Comparison of ENCODE assay signal across 10 mouse cellular contexts in the genomic region with DNA sequence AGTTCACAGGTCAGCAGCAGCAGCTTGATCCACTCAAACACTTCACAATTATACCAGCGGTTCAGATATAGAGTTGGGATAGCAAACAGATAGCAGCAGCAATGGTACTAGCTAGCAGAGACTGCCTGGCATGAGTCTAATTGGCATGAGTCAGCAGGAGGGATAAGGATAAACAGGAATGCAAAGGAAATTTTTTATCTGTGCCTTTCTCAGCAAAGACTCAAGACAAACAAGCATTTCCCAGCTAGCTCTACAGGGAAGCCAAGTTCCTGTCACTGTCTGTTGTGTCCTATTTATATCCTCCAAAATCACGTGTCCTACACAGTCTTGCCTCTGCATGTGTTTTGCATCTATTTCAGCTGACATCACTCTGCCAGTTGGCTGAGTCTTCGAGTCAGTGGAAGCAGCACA.
DNase-seq lines count a peak whose midpoint lies in the region; ATAC-seq lines count a peak whose summit lies in the region.
"Had no signal": no experiment of that assay in that cellular context is flagged by ENCODE, and none has a peak within 500 bp of the region (broad histone marks: within the 10 kb centered on the region; RNA-seq: fewer than 3 reads in every experiment).

No protein-coding gene starts in this region.

- H3K4me3 ChIP-seq in forebrain, embryonic 14.5 days (ENCODE audit: low read depth, low read length): no peak overlapping the region
- no peak overlapping the region for H3K4me3 ChIP-seq in forebrain, embryonic 10.5 days
- no peak overlapping the region for H3K4me3 ChIP-seq in kidney, embryonic 15.5 days (replicated peaks)
- H3K4me3 ChIP-seq: embryonic facial prominence, embryonic 15.5 days had no signal

- no peaks in the 10 kb centered on the region for H3K27me3 ChIP-seq in forebrain, embryonic 14.5 days (replicated peaks; ENCODE audit: control insufficient read depth, insufficient read depth, low read length)
- H3K27me3 ChIP-seq in forebrain, embryonic 10.5 days (ENCODE audit: poor library complexity, severe bottlenecking): no peaks in the 10 kb centered on the region
- no peaks in the 10 kb centered on the region for H3K27me3 ChIP-seq in kidney, embryonic 15.5 days
- H3K27me3 ChIP-seq: embryonic facial prominence, embryonic 15.5 days; megakaryocyte, embryonic 14.5 days had no signal

- ATAC-seq in forebrain, embryonic 14.5 days: peak; percentile 72; the same call in 1 of the 2 replicates
- ATAC-seq in kidney, embryonic 15.5 days (replicated peaks; ENCODE audit: low FRiP score): peak; percentile 73

- H3K4me2 ChIP-seq in forebrain, embryonic 14.5 days (ENCODE audit: low read length): no peak overlapping the region
- no peak overlapping the region for H3K4me2 ChIP-seq in kidney, embryonic 15.5 days
- H3K4me2 ChIP-seq: embryonic facial prominence, embryonic 15.5 days had no signal

- H3K27ac ChIP-seq in forebrain, embryonic 14.5 days (ENCODE audit: low read depth, low read length): no peak overlapping the region
- H3K27ac ChIP-seq in forebrain, embryonic 10.5 days: no peak overlapping the region
- H3K27ac ChIP-seq in kidney, embryonic 15.5 days: 0 out of 2 replicates have a peak overlapping the region, but pooled peaks have one; percentile 18
- H3K27ac ChIP-seq: embryonic facial prominence, embryonic 15.5 days had no signal

- peak; percentile 53 for DNase-seq in forebrain, embryonic 14.5 days (ENCODE audit: low spot score)
- DNase-seq in forebrain, embryonic 10.5 days (ENCODE audit: extremely low spot score, low spot score): no peak
- peak; percentile 86 for DNase-seq in 3T3-L1 (ENCODE audit: low read depth, low spot score)
- peak; percentile 57 to 63 for DNase-seq in frontal cortex, adult 2 months (ENCODE audit: extremely low spot score in 1 of 2, low spot score in 1 of 2)
- DNase-seq in lung, postnatal 36 days: peak; percentile 48
- no peak for DNase-seq in urinary bladder, postnatal 25 days (ENCODE audit: low spot score)
- no peak for DNase-seq in spleen, postnatal 10 days (ENCODE audit: low spot score in 2 of 2)

- no peaks in the 10 kb centered on the region for H3K9me3 ChIP-seq in forebrain, embryonic 14.5 days (replicated peaks; ENCODE audit: control insufficient read depth, low read length)
- no peaks in the 10 kb centered on the region for H3K9me3 ChIP-seq in forebrain, embryonic 10.5 days
- no peaks in the 10 kb centered on the region for H3K9me3 ChIP-seq in kidney, embryonic 15.5 days (replicated peaks)
- H3K9me3 ChIP-seq: embryonic facial prominence, embryonic 15.5 days had no signal

- H3K9ac ChIP-seq in forebrain, embryonic 14.5 days (ENCODE audit: low read length): no peak overlapping the region
- no peak overlapping the region for H3K9ac ChIP-seq in kidney, embryonic 15.5 days
- H3K9ac ChIP-seq: embryonic facial prominence, embryonic 15.5 days had no signal

- WGBS in forebrain, embryonic 14.5 days: 68% methylated on average over 3 of the region's 3 CpGs
- WGBS in forebrain, embryonic 10.5 days: 83% methylated on average over 3 of the region's 3 CpGs
- WGBS in kidney, embryonic 15.5 days: 47% methylated on average over 3 of the region's 3 CpGs

- no peaks in the 10 kb centered on the region for H3K4me1 ChIP-seq in forebrain, embryonic 14.5 days (ENCODE audit: control insufficient read depth, insufficient read depth, low read length)
- H3K4me1 ChIP-seq in forebrain, embryonic 10.5 days: no peaks in the 10 kb centered on the region
- H3K4me1 ChIP-seq in kidney, embryonic 15.5 days: no peaks in the 10 kb centered on the region
- H3K4me1 ChIP-seq: embryonic facial prominence, embryonic 15.5 days had no signal

- no peaks in the 10 kb centered on the region for H3K36me3 ChIP-seq in forebrain, embryonic 14.5 days (ENCODE audit: control insufficient read depth, insufficient read depth, low read length)
- no peaks in the 10 kb centered on the region for H3K36me3 ChIP-seq in forebrain, embryonic 10.5 days (replicated peaks)
- no peaks in the 10 kb centered on the region for H3K36me3 ChIP-seq in kidney, embryonic 15.5 days
- H3K36me3 ChIP-seq: embryonic facial prominence, embryonic 15.5 days had no signal

Comparison
In these comparisons a context has a peak if more than half of its experiments do, and no peak if none do; other contexts are left out.
1. DNase-seq: peak in forebrain, embryonic 14.5 days (single experiment), 3T3-L1 (single experiment), frontal cortex, adult 2 months (2 of 2) and lung, postnatal 36 days (single experiment); none in forebrain, embryonic 10.5 days (single experiment), urinary bladder, postnatal 25 days (single experiment) and spleen, postnatal 10 days (0 of 2).